Mouse (Mus musculus) CH12.LX (cell line): ENCODE data around the gene Tmem167b.

Experiments used
- BHLHE40 ChIP-seq: IDR thresholded peaks from 2 replicates; pipeline ENCODE4 v1.6.1; 2011; ENCODE audit warnings: mild to moderate bottlenecking, low read depth, low read length, improper control_type of control experiment
- CHD2 ChIP-seq: IDR thresholded peaks from 2 replicates; pipeline ENCODE4 v1.6.1; 2011; ENCODE audit warnings: low read length, improper control_type of control experiment
- CTCF ChIP-seq, 2 experiments: IDR thresholded peaks in 1 of 2; conservative IDR thresholded peaks in 1 of 2; 2 replicates each; pipeline ENCODE4 v1.5.1; 2011 to 2012; ENCODE audit warnings: low read depth in 2 of 2, low read length in 2 of 2, improper control_type of control experiment in 1 of 2, inconsistent platforms in 1 of 2, mild to moderate bottlenecking in 1 of 2, moderate library complexity in 1 of 2
- EP300 ChIP-seq: IDR thresholded peaks from 2 replicates; pipeline ENCODE4 v1.6.1; 2011; ENCODE audit warnings: low read length, improper control_type of control experiment
- HCFC1 ChIP-seq: IDR thresholded peaks from 2 replicates; pipeline ENCODE4 v1.6.1; 2012; ENCODE audit warnings: low read depth, mild to moderate bottlenecking, inconsistent platforms, low read length, improper control_type of control experiment
- MXI1 ChIP-seq: IDR thresholded peaks from 2 replicates; pipeline ENCODE4 v1.6.1; 2011; ENCODE audit warnings: mild to moderate bottlenecking, low read depth, low read length, improper control_type of control experiment
- POLR2A ChIP-seq: IDR thresholded peaks from 2 replicates; pipeline ENCODE4 v1.6.1; 2011; ENCODE audit warnings: low read depth, mild to moderate bottlenecking, improper control_type of control experiment, low read length
- POLR2AphosphoS2 ChIP-seq: IDR thresholded peaks from 2 replicates; pipeline ENCODE4 v1.6.1; 2011; ENCODE audit warnings: low read depth, low read length, improper control_type of control experiment
- SIN3A ChIP-seq: IDR thresholded peaks from 2 replicates; pipeline ENCODE4 v1.6.1; 2012; ENCODE audit warnings: low read length, improper control_type of control experiment, inconsistent platforms
- TBP ChIP-seq: conservative IDR thresholded peaks from 2 replicates; pipeline ENCODE4 v1.6.1; 2011; ENCODE audit warnings: low read depth, low read length, improper control_type of control experiment
- ZC3H11A ChIP-seq: IDR thresholded peaks from 2 replicates; pipeline ENCODE4 v1.6.1; 2012; ENCODE audit warnings: low read depth, mild to moderate bottlenecking, inconsistent platforms, low read length, improper control_type of control experiment
- ZNF384 ChIP-seq: IDR thresholded peaks from 2 replicates; pipeline ENCODE4 v1.6.1; 2012; ENCODE audit warnings: low read depth, low read length, improper control_type of control experiment, inconsistent platforms

GRCm38 (mm10) chr3:108574018-108574417 is 11.8 kb upstream of the Tmem167b start:
- TF ChIP-seq MXI1, result no peak
- no peak for TF ChIP-seq CTCF (conservative IDR thresholded peaks at IDR 0.05 in 1 of 2, IDR thresholded peaks at IDR 0.05 in 1 of 2; ENCODE audit: low read depth in 2 of 2, low read length in 2 of 2)
- TF ChIP-seq POLR2A, result no peak
- no peak for TF ChIP-seq ZC3H11A
- no peak for TF ChIP-seq CHD2
- no peak for TF ChIP-seq SIN3A
- TF ChIP-seq POLR2AphosphoS2, result no peak
- TF ChIP-seq HCFC1, result no peak
- TF ChIP-seq EP300, result no peak
- no peak for TF ChIP-seq ZNF384
- no peak for TF ChIP-seq TBP
- no peak for TF ChIP-seq BHLHE40
